Mouse (Mus musculus): ENCODE data around the gene Gm47996. TPM values are rescaled to one million over a fixed set of nuclear protein-coding genes. Genes with fewer than 3 reads are reported as not detected.
A peak's percentile ranks its signal among the peaks of the same experiment; 100 is the strongest.

Gm47996 gene
- total and polyA plus RNA-seq, 3 experiments = not detected

- DNase-seq (ENCODE audit: low read depth, low spot score) = peak; percentile 52
- TF ChIP-seq JUND (IDR thresholded peaks at IDR 0.05; ENCODE audit: low read depth, low read length) = no peak
- TF ChIP-seq KAT2A (conservative IDR thresholded peaks at IDR 0.05; ENCODE audit: low read depth, low read length) = no peak
- TF ChIP-seq CTCF (IDR thresholded peaks at IDR 0.05 in 2 of 3, conservative IDR thresholded peaks at IDR 0.05 in 1 of 3; ENCODE audit: control insufficient read depth in 1 of 3, insufficient read depth in 1 of 3, low read depth in 2 of 3, low read length in 3 of 3, poor library complexity in 1 of 3, severe bottlenecking in 1 of 3) = no peak
- 0 out of 2 replicates have a peak, but pooled peaks have one; percentile 14 for TF ChIP-seq TCF12 (IDR thresholded peaks at IDR 0.05; ENCODE audit: low read depth, low read length)
- TF ChIP-seq MAFK (IDR thresholded peaks at IDR 0.05; ENCODE audit: borderline replicate concordance, low read depth, low read length) = no peak
- TF ChIP-seq MAZ (IDR thresholded peaks at IDR 0.05; ENCODE audit: low read depth, low read length) = 0 out of 2 replicates have a peak, but pooled peaks have one; percentile 10
- TF ChIP-seq ZNF384 (IDR thresholded peaks at IDR 0.05; ENCODE audit: low read depth, low read length) = peak; percentile 74
- no peak for TF ChIP-seq ELF1 (IDR thresholded peaks at IDR 0.05; ENCODE audit: low read depth, low read length)
- no peak for TF ChIP-seq UBTF (IDR thresholded peaks at IDR 0.05; ENCODE audit: borderline replicate concordance, insufficient read depth, low read depth, low read length)
- no peak for TF ChIP-seq POLR2A (IDR thresholded peaks at IDR 0.05; ENCODE audit: control insufficient read depth in 1 of 2, insufficient read depth in 1 of 2, low read depth in 1 of 2, low read length in 2 of 2, poor library complexity in 1 of 2)
- no peak for TF ChIP-seq CHD1 (IDR thresholded peaks at IDR 0.05; ENCODE audit: low read depth, low read length)
- no peak for TF ChIP-seq HCFC1 (IDR thresholded peaks at IDR 0.05; ENCODE audit: low read depth, low read length)
- TF ChIP-seq USF1 (IDR thresholded peaks at IDR 0.05; ENCODE audit: low read depth, low read length) = no peak
- Histone ChIP-seq H3K4me1 (ENCODE audit: control insufficient read depth in 1 of 2, insufficient read depth in 2 of 2, low read length in 2 of 2) (peaks cover 3 to 5% of the 10 kb centered on the region in 2 experiments; a peak in 3 of 4 replicates), H3K9me3 (replicated peaks; ENCODE audit: insufficient read depth, low read length) (no peaks in the 10 kb centered on the region), H3K79me2 (ENCODE audit: control insufficient read depth, insufficient read depth, low read length, poor library complexity) (no peaks in the 10 kb centered on the region; the same call in 1 of the 2 replicates), H3K27ac (ENCODE audit: control insufficient read depth, low read depth, low read length) (peak overlapping the region; percentile 64), H3K4me3 (ENCODE audit: control insufficient read depth in 1 of 2, insufficient read depth in 1 of 2, low read depth in 2 of 2, low read length in 2 of 2) (peak overlapping the region; percentile 94), H3K27me3 (ENCODE audit: control insufficient read depth in 1 of 2, insufficient read depth in 2 of 2, low read length in 2 of 2) (no peaks in the 10 kb centered on the region), H3K9ac (ENCODE audit: control insufficient read depth, low read depth, low read length, poor library complexity, severe bottlenecking) (peak overlapping the region; percentile 82), H3K36me3 (ENCODE audit: control insufficient read depth in 1 of 2, insufficient read depth in 2 of 2, low read length in 2 of 2) (peaks cover 0 to 4% of the 10 kb centered on the region in 2 experiments; a peak in 2 of 4 replicates)
Measured at GRCm38 (mm10) chr1:151250109-151250508, 40.2 kb downstream of the Gm47996 start.

- Histone ChIP-seq H3K9me3 (replicated peaks; ENCODE audit: insufficient read depth, low read length) (no peaks in the 10 kb centered on the region), H3K79me2 (ENCODE audit: control insufficient read depth, insufficient read depth, low read length, poor library complexity) (no peaks in the 10 kb centered on the region; the same call in 1 of the 2 replicates), H3K4me3 (ENCODE audit: control insufficient read depth in 1 of 2, insufficient read depth in 1 of 2, low read depth in 2 of 2, low read length in 2 of 2) (peak overlapping the region; percentile 94), H3K36me3 (ENCODE audit: control insufficient read depth in 1 of 2, insufficient read depth in 2 of 2, low read length in 2 of 2) (peaks cover 0 to 4% of the 10 kb centered on the region in 2 experiments; a peak in 2 of 4 replicates), H3K27me3 (ENCODE audit: control insufficient read depth in 1 of 2, insufficient read depth in 2 of 2, low read length in 2 of 2) (no peaks in the 10 kb centered on the region), H3K4me1 (ENCODE audit: control insufficient read depth in 1 of 2, insufficient read depth in 2 of 2, low read length in 2 of 2) (peaks cover 3 to 5% of the 10 kb centered on the region in 2 experiments; a peak in 3 of 4 replicates), H3K27ac (ENCODE audit: control insufficient read depth, low read depth, low read length) (peak overlapping the region; percentile 64), H3K9ac (ENCODE audit: control insufficient read depth, low read depth, low read length, poor library complexity, severe bottlenecking) (peak overlapping the region; percentile 82)
- peak; percentile 85 for DNase-seq (ENCODE audit: low read depth, low spot score)
- TF ChIP-seq RAD21 (IDR thresholded peaks at IDR 0.05; ENCODE audit: low read depth, low read length) (no peak; the same call in 1 of the 2 replicates), UBTF (IDR thresholded peaks at IDR 0.05; ENCODE audit: borderline replicate concordance, insufficient read depth, low read depth, low read length) (no peak), SIN3A (IDR thresholded peaks at IDR 0.05; ENCODE audit: low read length) (peak; percentile 32; the same call in 1 of the 2 replicates), MYC (IDR thresholded peaks at IDR 0.05; ENCODE audit: low read depth, low read length) (no peak), ZKSCAN1 (IDR thresholded peaks at IDR 0.05; ENCODE audit: low read depth, low read length) (no peak), MYB (IDR thresholded peaks at IDR 0.05; ENCODE audit: low read depth, low read length) (peak; percentile 43; the same call in 1 of the 2 replicates), USF2 (IDR thresholded peaks at IDR 0.05; ENCODE audit: borderline replicate concordance in 1 of 2, insufficient read depth in 1 of 2, low read depth in 1 of 2, low read length in 2 of 2) (peak; percentile 74 to 94), MAZ (IDR thresholded peaks at IDR 0.05; ENCODE audit: low read depth, low read length) (no peak), MAFK (IDR thresholded peaks at IDR 0.05; ENCODE audit: borderline replicate concordance, low read depth, low read length) (no peak), MAX (IDR thresholded peaks at IDR 0.05; ENCODE audit: low read length) (peak; percentile 88), ZNF384 (IDR thresholded peaks at IDR 0.05; ENCODE audit: low read depth, low read length) (no peak), EP300 (IDR thresholded peaks at IDR 0.05; ENCODE audit: low read depth in 1 of 2, low read length in 2 of 2) (peak in 1 of 2 experiments; percentile 55; a peak in 2 of 4 replicates), NELFE (IDR thresholded peaks at IDR 0.05; ENCODE audit: low read depth, low read length) (peak; percentile 35; the same call in 1 of the 2 replicates), POLR2AphosphoS5 (IDR thresholded peaks at IDR 0.05; ENCODE audit: borderline replicate concordance, low read depth, low read length) (no peak), ZMIZ1 (IDR thresholded peaks at IDR 0.05; ENCODE audit: low read depth, low read length) (no peak), E2F4 (IDR thresholded peaks at IDR 0.05; ENCODE audit: borderline replicate concordance, low read depth, low read length) (no peak), RCOR1 (IDR thresholded peaks at IDR 0.05; ENCODE audit: low read depth, low read length) (no peak), USF1 (IDR thresholded peaks at IDR 0.05; ENCODE audit: low read depth, low read length) (peak; percentile 98), ZC3H11A (IDR thresholded peaks at IDR 0.05; ENCODE audit: low read depth, low read length) (no peak), ELF1 (IDR thresholded peaks at IDR 0.05; ENCODE audit: low read depth, low read length) (peak; percentile 72; the same call in 1 of the 2 replicates), SMC3 (IDR thresholded peaks at IDR 0.05; ENCODE audit: low read depth, low read length) (no peak), TCF12 (IDR thresholded peaks at IDR 0.05; ENCODE audit: low read depth, low read length) (peak; percentile 75)
Measured at GRCm38 (mm10) chr1:151250529-151251193, 40.7 kb downstream of the Gm47996 start.

Data from MEL (cell line).